Mouse (Mus musculus): ENCODE measurements around the gene Prss2. TPM values are rescaled to one million over a fixed set of nuclear protein-coding genes. Genes with fewer than 3 reads are reported as not detected.
"Not testable (repeated sequence)": the region's sequence is repeated elsewhere in the genome, so short reads cannot be mapped to it uniquely, and the experiment has no call there.

Gene Prss2
- polyA plus RNA-seq, 1 experiment, result 0.77 TPM

GRCm38 (mm10) chr6:41562598-41562997 is 41.0 kb downstream of the Prss2 start:
- TF ChIP-seq MYOD1 (IDR thresholded peaks at IDR 0.05; ENCODE audit: control insufficient read depth, insufficient read length, low read depth), result no peak
- no peak for TF ChIP-seq FOSL1 (IDR thresholded peaks at IDR 0.05; ENCODE audit: insufficient read depth, low read length, poor library complexity, severe bottlenecking)
- TF ChIP-seq USF1 (IDR thresholded peaks at IDR 0.05; ENCODE audit: low read depth), result no peak
- TF ChIP-seq MAX (IDR thresholded peaks at IDR 0.05), result no peak
- no peak for TF ChIP-seq CEBPB (IDR thresholded peaks at IDR 0.05; ENCODE audit: low read depth)
- no peak for TF ChIP-seq CTCF (IDR thresholded peaks at IDR 0.05; ENCODE audit: control insufficient read depth, insufficient read depth, insufficient read length)
- no peak for TF ChIP-seq MYOG (IDR thresholded peaks at IDR 0.05; ENCODE audit: control insufficient read depth, extremely low read depth, insufficient read length)
- Histone ChIP-seq H3K79me2 (ENCODE audit: control insufficient read depth, insufficient read depth) (no peaks in the 10 kb centered on the region), H3K79me3 (ENCODE audit: low read depth) (no peaks in the 10 kb centered on the region), H3ac (ENCODE audit: control insufficient read depth, insufficient read length, low read depth) (no peak overlapping the region), H3K36me3 (ENCODE audit: control insufficient read depth, insufficient read depth) (no peaks in the 10 kb centered on the region), H3K27me3 (ENCODE audit: control insufficient read depth, insufficient read depth, insufficient read length) (no peaks in the 10 kb centered on the region), H3K4me3 (ENCODE audit: insufficient read depth, poor library complexity, severe bottlenecking) (no peak overlapping the region)

GRCm38 (mm10) chr6:41563104-41563951 is 41.7 kb downstream of the Prss2 start:
- H3K36me3 ChIP-seq (ENCODE audit: control insufficient read depth, insufficient read depth); H3K4me3 ChIP-seq (ENCODE audit: insufficient read depth, poor library complexity, severe bottlenecking): not testable (repeated sequence)

DNA sequence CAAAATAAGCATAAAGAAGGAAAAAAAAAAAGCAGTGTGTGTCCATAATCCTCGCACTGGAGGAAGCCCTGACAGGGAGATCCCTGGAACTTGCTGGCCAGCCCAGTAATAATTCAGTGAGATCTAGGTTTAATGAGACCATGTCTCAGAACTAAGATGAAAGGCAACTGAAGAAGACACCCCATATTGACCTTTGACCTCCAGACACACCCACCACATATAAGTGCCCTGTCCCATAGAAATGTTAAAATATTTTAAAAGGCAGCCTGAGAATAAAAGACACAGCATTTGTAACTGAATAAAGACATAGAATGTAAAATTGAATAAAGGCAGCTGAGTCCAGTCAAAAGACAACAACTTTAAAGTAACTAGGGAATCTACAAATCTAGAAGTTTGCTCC is 43.7 kb downstream of the Prss2 start:
- no peaks in the 10 kb centered on the region for H3K27me3 ChIP-seq (ENCODE audit: control insufficient read depth, insufficient read depth, insufficient read length)
- no peak for TF ChIP-seq FOSL1 (IDR thresholded peaks at IDR 0.05; ENCODE audit: insufficient read depth, low read length, poor library complexity, severe bottlenecking)
- TF ChIP-seq MAX (IDR thresholded peaks at IDR 0.05), result no peak
- no peak for TF ChIP-seq MYOD1 (IDR thresholded peaks at IDR 0.05; ENCODE audit: control insufficient read depth, insufficient read length, low read depth)
- TF ChIP-seq USF1 (IDR thresholded peaks at IDR 0.05; ENCODE audit: low read depth), result no peak
- no peak for TF ChIP-seq CEBPB (IDR thresholded peaks at IDR 0.05; ENCODE audit: low read depth)
- no peak for TF ChIP-seq CTCF (IDR thresholded peaks at IDR 0.05; ENCODE audit: control insufficient read depth, insufficient read depth, insufficient read length)
- no peak for TF ChIP-seq MYOG (IDR thresholded peaks at IDR 0.05; ENCODE audit: control insufficient read depth, extremely low read depth, insufficient read length)
- H3K79me3 ChIP-seq (ENCODE audit: low read depth), result no peaks in the 10 kb centered on the region
- H3K36me3 ChIP-seq (ENCODE audit: control insufficient read depth, insufficient read depth), result no peaks in the 10 kb centered on the region
- no peak overlapping the region for H3K4me3 ChIP-seq (ENCODE audit: insufficient read depth, poor library complexity, severe bottlenecking)
- no peak overlapping the region for H3ac ChIP-seq (ENCODE audit: control insufficient read depth, insufficient read length, low read depth)
- no peaks in the 10 kb centered on the region for H3K79me2 ChIP-seq (ENCODE audit: control insufficient read depth, insufficient read depth)

More at GRCm38 (mm10) chr6:41563104-41563951, 41.7 kb downstream of the Prss2 start:
- not testable (repeated sequence) for H3ac ChIP-seq (ENCODE audit: control insufficient read depth, insufficient read length, low read depth); H3K27me3 ChIP-seq (ENCODE audit: control insufficient read depth, insufficient read depth, insufficient read length); H3K79me2 ChIP-seq (ENCODE audit: control insufficient read depth, insufficient read depth); H3K79me3 ChIP-seq (ENCODE audit: low read depth)

- TF ChIP-seq MAX (IDR thresholded peaks at IDR 0.05) (no peak), MYOD1 (IDR thresholded peaks at IDR 0.05; ENCODE audit: control insufficient read depth, insufficient read length, low read depth) (no peak), MYOG (IDR thresholded peaks at IDR 0.05; ENCODE audit: control insufficient read depth, extremely low read depth, insufficient read length) (no peak), USF1 (IDR thresholded peaks at IDR 0.05; ENCODE audit: low read depth) (no peak), FOSL1 (IDR thresholded peaks at IDR 0.05; ENCODE audit: insufficient read depth, low read length, poor library complexity, severe bottlenecking) (no peak), CTCF (IDR thresholded peaks at IDR 0.05; ENCODE audit: control insufficient read depth, insufficient read depth, insufficient read length) (no peak), CEBPB (IDR thresholded peaks at IDR 0.05; ENCODE audit: low read depth) (no peak)
Observed at GRCm38 (mm10) chr6:41566965-41567364, 45.4 kb downstream of the Prss2 start.

GRCm38 (mm10) chr6:41569078-41569477 is 47.5 kb downstream of the Prss2 start:
- TF ChIP-seq FOSL1 (IDR thresholded peaks at IDR 0.05; ENCODE audit: insufficient read depth, low read length, poor library complexity, severe bottlenecking), result no peak
- TF ChIP-seq MYOG (IDR thresholded peaks at IDR 0.05; ENCODE audit: control insufficient read depth, extremely low read depth, insufficient read length), result no peak
- no peak for TF ChIP-seq MAX (IDR thresholded peaks at IDR 0.05)
- TF ChIP-seq CTCF (IDR thresholded peaks at IDR 0.05; ENCODE audit: control insufficient read depth, insufficient read depth, insufficient read length), result no peak
- no peak for TF ChIP-seq USF1 (IDR thresholded peaks at IDR 0.05; ENCODE audit: low read depth)
- TF ChIP-seq MYOD1 (IDR thresholded peaks at IDR 0.05; ENCODE audit: control insufficient read depth, insufficient read length, low read depth), result no peak
- TF ChIP-seq CEBPB (IDR thresholded peaks at IDR 0.05; ENCODE audit: low read depth), result no peak
- H3K27me3 ChIP-seq (ENCODE audit: control insufficient read depth, insufficient read depth, insufficient read length), result no peaks in the 10 kb centered on the region
- H3K36me3 ChIP-seq (ENCODE audit: control insufficient read depth, insufficient read depth), result no peaks in the 10 kb centered on the region
- H3K4me3 ChIP-seq (ENCODE audit: insufficient read depth, poor library complexity, severe bottlenecking), result no peak overlapping the region
- no peaks in the 10 kb centered on the region for H3K79me3 ChIP-seq (ENCODE audit: low read depth)
- no peaks in the 10 kb centered on the region for H3K79me2 ChIP-seq (ENCODE audit: control insufficient read depth, insufficient read depth)
- H3ac ChIP-seq (ENCODE audit: control insufficient read depth, insufficient read length, low read depth), result no peak overlapping the region

More at GRCm38 (mm10) chr6:41566965-41567364, 45.4 kb downstream of the Prss2 start:
- no peaks in the 10 kb centered on the region for H3K27me3 ChIP-seq (ENCODE audit: control insufficient read depth, insufficient read depth, insufficient read length)
- H3ac ChIP-seq (ENCODE audit: control insufficient read depth, insufficient read length, low read depth), result no peak overlapping the region
- H3K79me2 ChIP-seq (ENCODE audit: control insufficient read depth, insufficient read depth), result no peaks in the 10 kb centered on the region
- H3K36me3 ChIP-seq (ENCODE audit: control insufficient read depth, insufficient read depth), result no peaks in the 10 kb centered on the region
- H3K79me3 ChIP-seq (ENCODE audit: low read depth), result no peaks in the 10 kb centered on the region
- H3K4me3 ChIP-seq (ENCODE audit: insufficient read depth, poor library complexity, severe bottlenecking), result no peak overlapping the region

Other genes starting within 250 kb of the Prss2 start
- not detected for gene Try4, start 219.5 kb upstream of the Prss2 start, polyA plus RNA-seq (2012; fragmentation: generic; extraction: Trizol)
- gene Try5, start 204.9 kb upstream of the Prss2 start, polyA plus RNA-seq (2012; fragmentation: generic; extraction: Trizol), result not detected
- gene Try10, start 167.7 kb upstream of the Prss2 start, polyA plus RNA-seq (2012; fragmentation: generic; extraction: Trizol), result not detected
- not detected for gene Prss3, start 144.1 kb upstream of the Prss2 start, polyA plus RNA-seq (2012; fragmentation: generic; extraction: Trizol)
- not detected for gene Gm5771, start 129.4 kb upstream of the Prss2 start, polyA plus RNA-seq (2012; fragmentation: generic; extraction: Trizol)
- not detected for gene Gm10334, start 75.6 kb upstream of the Prss2 start, polyA plus RNA-seq (2012; fragmentation: generic; extraction: Trizol)
- gene Prss1, start 62.9 kb upstream of the Prss2 start, polyA plus RNA-seq (2012; fragmentation: generic; extraction: Trizol), result not detected
- gene Ephb6, start 83.7 kb downstream of the Prss2 start, polyA plus RNA-seq (2012; fragmentation: generic; extraction: Trizol), result 13.0 TPM
- 0.09 TPM for gene Trpv6, start 114.6 kb downstream of the Prss2 start, polyA plus RNA-seq (2012; fragmentation: generic; extraction: Trizol)
- gene Trpv5, start 159.0 kb downstream of the Prss2 start, polyA plus RNA-seq (2012; fragmentation: generic; extraction: Trizol), result not detected
- not detected for gene Llcfc1, start 162.6 kb downstream of the Prss2 start, polyA plus RNA-seq (2012; fragmentation: generic; extraction: Trizol)
- not detected for gene Kel, start 182.6 kb downstream of the Prss2 start, polyA plus RNA-seq (2012; fragmentation: generic; extraction: Trizol)

Data from C2C12 (cell line).